Mouse (Mus musculus) forebrain, postnatal 0 days (tissue): ENCODE data around the gene Card11. TPM values are rescaled to one million over a fixed set of nuclear protein-coding genes. Genes with fewer than 3 reads are reported as not detected.

Source experiments
- ATAC-seq: fragments of 200-750 bp; cut with Nextera tagmentation; 2 replicates; pipeline ENCODE4 v1.8.0; 2017; ENCODE audit warnings: mild to moderate bottlenecking, moderate library complexity
- DNase-seq: peaks from one replicate; pipeline ENCODE4 v3.0.0-alpha.2; 2015
- H3K27ac ChIP-seq: fragments of 300-500 bp; sonication (generic); 2 replicates; pipeline ENCODE4 v1.5.1; 2014; ENCODE audit warnings: low read depth, mild to moderate bottlenecking, antibody characterized with exemption, low read length, moderate library complexity, mixed read lengths
- H3K27me3 ChIP-seq: fragments of 300-500 bp; sonication (generic); 2 replicates; pipeline ENCODE4 v1.6.1; 2014; ENCODE audit warnings: mild to moderate bottlenecking, low read length, mixed read lengths; ENCODE audit not compliant: insufficient read depth
- H3K36me3 ChIP-seq: fragments of 300-500 bp; sonication (generic); 2 replicates; pipeline ENCODE4 v1.6.1; 2014; ENCODE audit warnings: mild to moderate bottlenecking, moderate library complexity; ENCODE audit not compliant: insufficient read depth
- H3K4me1 ChIP-seq: fragments of 300-500 bp; sonication (generic); 2 replicates; pipeline ENCODE4 v1.6.1; 2014; ENCODE audit warnings: antibody characterized with exemption; ENCODE audit not compliant: insufficient read depth
- H3K4me2 ChIP-seq: fragments of 300-500 bp; sonication (generic); 2 replicates; pipeline ENCODE4 v1.6.1; 2014; ENCODE audit warnings: low read depth, mild to moderate bottlenecking, moderate library complexity
- H3K4me3 ChIP-seq: fragments of 300-500 bp; sonication (generic); 2 replicates; pipeline ENCODE4 v1.5.1; 2014; ENCODE audit warnings: low read depth, low read length, mixed read lengths
- H3K9ac ChIP-seq: fragments of 300-500 bp; sonication (generic); 2 replicates; pipeline ENCODE4 v1.6.1; 2014; ENCODE audit warnings: mild to moderate bottlenecking
- H3K9me3 ChIP-seq: fragments of 300-500 bp; sonication (generic); 2 replicates; pipeline ENCODE4 v1.6.1; 2016; ENCODE audit warnings: low read length
- CTCF ChIP-seq: sonication (generic); IDR thresholded peaks from 2 replicates; pipeline ENCODE4 v1.5.1; 2016; ENCODE audit warnings: antibody characterized with exemption, control low read depth, low read depth
- WGBS: fragments of 180-500 bp; shearing (Covaris S2); extraction: QIAGEN DNeasy Blood & Tissue Kit; methylation state at CpG from one replicate; pipeline ENCODE4 v1.1.7; 2014; 5-methylcytosine and 5-hydroxymethylcytosine counted together
- polyA plus RNA-seq: library from polyadenylated mRNA; unstranded; fragments of >200 nt; fragmentation: Nextera tagmentation; extraction: Ambion mirVana; gene quantifications from 2 replicates; pipeline ENCODE4 v1.2.1, GENCODE M21; 2015
- total RNA-seq: library from RNA; depleted of rRNA; stranded (reverse); fragments of >200 nt; gene quantifications from 2 replicates; pipeline ENCODE4 v1.2.3, GENCODE M21; 2014

The Card11 gene
- total and polyA plus RNA-seq, 2 experiments from 2014 or later, result not detected

- H3K27me3 ChIP-seq, result peaks cover 8% of the 10 kb centered on the region; the same call in 1 of the 2 replicates
- H3K27ac ChIP-seq, result peak overlapping the region; percentile 76
- H3K4me3 ChIP-seq, result no peak overlapping the region
- no peaks in the 10 kb centered on the region for H3K36me3 ChIP-seq
- DNase-seq (peak; percentile 85), ATAC-seq (peak; percentile 92)
- no peaks in the 10 kb centered on the region for H3K9me3 ChIP-seq
- peaks cover 11% of the 10 kb centered on the region for H3K4me1 ChIP-seq
- no peak overlapping the region for H3K9ac ChIP-seq
- WGBS, result 6% methylated on average over 14 of the region's 14 CpGs
- TF ChIP-seq CTCF, result no peak
- H3K4me2 ChIP-seq, result 0 out of 2 replicates have a peak overlapping the region, but pooled peaks have one; percentile 8
Observed at GRCm38 (mm10) chr5:140940923-140941491, 59.4 kb downstream of the Card11 start.

GRCm38 (mm10) chr5:140940257-140940922 lies 60.0 kb downstream of the Card11 start:
- 32% methylated on average over 5 of the region's 5 CpGs for WGBS
- Histone ChIP-seq H3K9ac (no peak overlapping the region), H3K36me3 (no peaks in the 10 kb centered on the region), H3K4me2 (0 out of 2 replicates have a peak overlapping the region, but pooled peaks have one; percentile 8), H3K4me1 (peaks cover 11% of the 10 kb centered on the region), H3K9me3 (no peaks in the 10 kb centered on the region), H3K27ac (peak overlapping the region; percentile 76), H3K27me3 (peaks cover 8% of the 10 kb centered on the region; the same call in 1 of the 2 replicates), H3K4me3 (no peak overlapping the region)
- TF ChIP-seq CTCF, result no peak
- ATAC-seq (peak; percentile 19; the same call in 1 of the 2 replicates), DNase-seq (no peak)

- no peak overlapping the region for H3K4me3 ChIP-seq
- H3K9me3 ChIP-seq, result no peaks in the 10 kb centered on the region
- no peaks in the 10 kb centered on the region; the same call in 1 of the 2 replicates for H3K27me3 ChIP-seq
- H3K36me3 ChIP-seq, result no peaks in the 10 kb centered on the region
- H3K4me1 ChIP-seq, result peaks cover 11% of the 10 kb centered on the region
- TF ChIP-seq CTCF, result no peak
- DNase-seq (no peak), ATAC-seq (no peak)
- H3K27ac ChIP-seq, result no peak overlapping the region
- no peak overlapping the region for H3K9ac ChIP-seq
- WGBS, result 79% methylated on average over 7 of the region's 7 CpGs
- no peak overlapping the region for H3K4me2 ChIP-seq
Observed at GRCm38 (mm10) chr5:140936816-140937215, 63.6 kb downstream of the Card11 start.

GRCm38 (mm10) chr5:140935848-140936247 lies 64.5 kb downstream of the Card11 start:
- Histone ChIP-seq H3K36me3 (no peaks in the 10 kb centered on the region), H3K9me3 (no peaks in the 10 kb centered on the region), H3K4me1 (peaks cover 5% of the 10 kb centered on the region), H3K27ac (no peak overlapping the region), H3K4me2 (no peak overlapping the region), H3K27me3 (no peaks in the 10 kb centered on the region; the same call in 1 of the 2 replicates), H3K4me3 (no peak overlapping the region), H3K9ac (no peak overlapping the region)
- TF ChIP-seq CTCF, result no peak
- ATAC-seq, result no peak
- DNase-seq, result no peak
- WGBS, result 89% methylated on average over 3 of the region's 3 CpGs

- Histone ChIP-seq H3K4me3 (no peak overlapping the region), H3K9ac (no peak overlapping the region), H3K27me3 (no peaks in the 10 kb centered on the region; the same call in 1 of the 2 replicates), H3K36me3 (no peaks in the 10 kb centered on the region), H3K4me2 (no peak overlapping the region), H3K27ac (no peak overlapping the region), H3K9me3 (no peaks in the 10 kb centered on the region), H3K4me1 (no peaks in the 10 kb centered on the region)
- DNase-seq, result no peak
- 0 out of 2 replicates have a peak, but pooled peaks have one; percentile 16 for ATAC-seq
- TF ChIP-seq CTCF, result peak; percentile 11; the same call in 1 of the 2 replicates
- 76% methylated on average over 9 of the region's 9 CpGs for WGBS
Observed at GRCm38 (mm10) chr5:140934639-140935315, 65.6 kb downstream of the Card11 start.

GRCm38 (mm10) chr5:140931523-140932229 lies 68.7 kb downstream of the Card11 start:
- Histone ChIP-seq H3K27me3 (no peaks in the 10 kb centered on the region), H3K4me3 (no peak overlapping the region), H3K4me1 (no peaks in the 10 kb centered on the region), H3K4me2 (no peak overlapping the region), H3K27ac (no peak overlapping the region), H3K9me3 (no peaks in the 10 kb centered on the region), H3K36me3 (no peaks in the 10 kb centered on the region), H3K9ac (no peak overlapping the region)
- peak; percentile 41 for DNase-seq
- peak; percentile 45; the same call in 1 of the 2 replicates for ATAC-seq
- TF ChIP-seq CTCF, result no peak
- WGBS, result 26% methylated on average over 5 of the region's 5 CpGs
